Mouse (Mus musculus) B cell, adult 2 months (primary cell): ENCODE data around the gene Rnf208.

Source experiments
- DNase-seq, 2 experiments: peaks; one replicate each; pipeline ENCODE4 v3.0.0; 2022

Gene Rnf208

DNA sequence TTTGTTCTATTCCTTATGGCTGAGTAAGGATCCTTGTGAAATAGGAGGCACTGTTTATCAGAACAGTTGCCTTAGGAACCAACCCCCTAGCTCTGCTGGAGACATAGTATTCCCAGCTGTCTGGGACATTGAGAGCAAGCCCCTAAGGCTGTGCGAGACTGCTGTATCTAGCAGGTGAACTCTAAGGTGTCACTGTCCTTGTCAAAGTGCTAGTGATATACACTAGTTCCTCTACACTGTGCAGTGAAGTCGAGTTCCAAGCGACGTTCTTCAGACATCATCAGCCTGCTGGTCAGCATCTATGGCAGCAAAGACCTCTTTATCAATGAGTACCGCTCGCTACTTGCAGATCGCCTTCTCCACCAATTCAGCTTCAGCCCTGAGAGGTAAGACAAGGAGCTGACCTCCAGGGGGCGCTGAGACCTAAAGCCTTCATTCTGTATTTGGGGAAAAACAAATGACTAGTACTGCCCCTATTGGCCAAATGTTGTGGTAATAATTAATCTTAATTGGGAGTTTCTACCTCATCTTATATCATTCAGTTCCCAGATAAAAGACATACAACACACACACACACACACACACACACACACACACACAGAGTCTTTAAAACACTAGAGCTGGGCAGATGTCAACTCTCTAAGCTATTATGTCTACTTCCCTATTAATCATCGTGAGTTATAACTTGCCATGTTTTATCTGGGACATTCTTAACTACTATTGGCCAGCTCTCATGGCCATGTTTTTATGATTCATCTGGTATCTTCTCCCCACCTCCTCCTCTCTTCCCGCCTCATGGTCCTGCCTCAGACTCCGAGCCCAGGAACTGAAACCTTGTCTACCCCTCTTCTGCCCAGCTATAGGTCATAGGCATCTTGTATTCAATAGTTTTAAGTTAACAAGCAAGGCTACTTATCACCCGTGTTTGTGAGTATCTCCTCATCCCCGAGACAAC, 37.1 kb downstream of the Rnf208 start:
- peak; percentile 92 to 95 for DNase-seq

GRCm38 (mm10) chr2:25285551-25285950, 43.5 kb downstream of the Rnf208 start:
- DNase-seq: no peak

DNA sequence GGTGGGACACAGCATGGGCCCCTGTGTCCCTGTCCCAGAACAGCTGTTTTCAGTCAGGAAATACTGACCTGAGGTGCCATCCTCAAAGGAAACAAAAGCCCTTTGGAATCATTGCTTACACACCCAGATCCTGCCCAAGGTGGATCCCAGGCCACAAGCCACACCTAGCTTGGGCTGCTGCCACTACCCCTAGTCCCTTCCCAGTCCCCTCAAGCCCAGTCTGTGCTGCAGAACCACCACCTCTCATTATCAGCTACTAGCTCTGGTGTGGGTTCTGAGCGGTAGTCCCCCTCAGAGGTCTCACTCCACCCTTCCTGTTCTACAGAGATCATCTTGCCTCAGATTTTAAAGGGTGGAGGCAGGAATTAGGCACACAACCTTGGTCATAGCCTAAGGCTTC, 44.3 kb downstream of the Rnf208 start:
- no peak for DNase-seq

DNA sequence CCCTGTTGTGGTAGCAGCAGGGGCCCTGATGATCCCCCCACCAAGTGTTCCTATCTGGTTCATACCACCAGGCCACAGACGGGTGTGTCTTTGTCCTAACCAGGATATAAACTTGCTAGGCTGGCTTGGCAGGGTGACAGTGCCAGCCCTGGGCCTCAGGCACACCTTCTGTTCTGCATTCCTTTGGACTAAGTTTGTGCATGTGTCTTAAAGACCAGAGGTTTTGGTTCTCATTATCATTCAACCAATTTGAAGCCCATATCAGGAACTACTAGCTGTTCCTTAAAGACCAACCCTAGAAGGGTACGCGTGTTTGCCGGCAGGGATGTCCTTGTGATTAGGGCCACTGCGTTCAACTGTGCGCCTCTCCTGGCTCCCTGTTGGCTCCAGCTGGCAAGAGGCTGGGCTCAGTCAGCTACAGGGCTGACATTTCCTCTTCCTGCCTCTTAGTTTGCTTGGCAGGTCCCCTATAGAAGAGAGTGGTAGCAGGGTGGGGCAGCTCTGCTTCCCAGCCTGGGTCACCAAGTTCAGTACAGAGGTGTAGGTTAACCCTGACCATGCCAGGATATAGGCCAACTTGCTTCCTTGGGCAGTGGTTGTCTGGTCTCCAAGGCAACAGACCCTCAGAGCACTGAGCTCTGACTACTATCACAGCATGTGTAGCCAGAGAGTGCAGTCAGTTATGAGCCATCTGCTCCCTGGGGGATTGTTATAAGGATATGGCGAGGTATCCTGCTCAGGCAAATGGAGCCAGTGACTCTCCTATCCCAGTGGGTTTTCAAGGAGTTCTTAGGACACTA, 45.0 kb downstream of the Rnf208 start:
- no peak for DNase-seq

GRCm38 (mm10) chr2:25287927-25288649, 46.0 kb downstream of the Rnf208 start, which contains the start of gene Tmem210:
TSS of gene Tmem210 (plus strand) at chr2:25288145.
- no peak for DNase-seq

DNA sequence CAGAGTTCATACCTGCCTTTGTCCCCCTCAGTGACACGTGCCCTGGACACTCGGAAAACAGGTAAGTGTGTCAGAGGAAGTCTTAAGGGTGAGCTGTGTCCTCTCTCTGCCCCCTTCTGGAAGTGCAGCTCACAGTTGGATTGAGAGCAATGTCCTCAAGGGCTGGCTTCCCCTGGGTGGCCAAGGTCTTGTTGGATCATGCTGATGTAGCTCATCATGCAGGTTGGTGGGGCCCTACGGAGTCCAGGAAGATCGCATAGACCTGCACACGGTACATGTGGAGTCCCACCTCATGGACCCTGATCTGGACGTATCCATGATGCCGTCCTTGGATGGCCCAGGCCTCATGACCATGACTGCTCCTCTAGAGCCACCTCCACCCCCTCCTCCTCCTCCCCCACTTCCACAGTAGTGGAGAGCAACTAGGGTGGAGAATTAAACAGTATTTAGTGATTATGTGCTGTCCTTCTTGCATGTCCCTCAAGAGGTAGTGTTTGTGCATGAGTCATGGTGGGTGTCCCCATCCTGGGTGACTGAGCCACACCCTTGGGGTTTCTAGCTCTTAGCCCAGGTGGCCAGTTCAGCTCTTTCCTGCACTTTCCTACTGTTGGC, 46.8 kb downstream of the Rnf208 start:
- DNase-seq: no peak

DNA sequence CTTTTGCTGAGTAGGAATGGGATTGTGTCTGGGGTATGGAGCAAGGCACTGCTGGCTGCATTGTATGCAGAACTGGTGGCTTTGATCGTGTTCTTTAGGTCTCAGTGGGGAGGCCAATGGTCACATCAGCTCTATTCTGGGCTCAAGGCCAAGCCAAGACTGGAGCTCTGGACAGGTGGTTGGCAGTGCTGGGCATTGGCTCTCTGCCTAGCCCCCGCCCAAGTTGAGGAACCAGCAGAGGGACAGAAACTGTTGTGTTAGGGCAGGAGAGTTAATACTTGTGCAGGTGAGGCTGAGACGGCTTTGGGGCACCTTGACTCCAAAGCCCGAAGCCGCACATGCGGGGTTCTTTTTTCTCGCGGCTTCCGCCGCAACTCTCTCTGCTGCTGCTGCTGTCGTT, 47.6 kb downstream of the Rnf208 start, which contains the start of gene Lrrc26:
TSS of gene Lrrc26 (plus strand) at position 265 of the 400 bp plus-strand sequence.
- DNase-seq: no peak

DNA sequence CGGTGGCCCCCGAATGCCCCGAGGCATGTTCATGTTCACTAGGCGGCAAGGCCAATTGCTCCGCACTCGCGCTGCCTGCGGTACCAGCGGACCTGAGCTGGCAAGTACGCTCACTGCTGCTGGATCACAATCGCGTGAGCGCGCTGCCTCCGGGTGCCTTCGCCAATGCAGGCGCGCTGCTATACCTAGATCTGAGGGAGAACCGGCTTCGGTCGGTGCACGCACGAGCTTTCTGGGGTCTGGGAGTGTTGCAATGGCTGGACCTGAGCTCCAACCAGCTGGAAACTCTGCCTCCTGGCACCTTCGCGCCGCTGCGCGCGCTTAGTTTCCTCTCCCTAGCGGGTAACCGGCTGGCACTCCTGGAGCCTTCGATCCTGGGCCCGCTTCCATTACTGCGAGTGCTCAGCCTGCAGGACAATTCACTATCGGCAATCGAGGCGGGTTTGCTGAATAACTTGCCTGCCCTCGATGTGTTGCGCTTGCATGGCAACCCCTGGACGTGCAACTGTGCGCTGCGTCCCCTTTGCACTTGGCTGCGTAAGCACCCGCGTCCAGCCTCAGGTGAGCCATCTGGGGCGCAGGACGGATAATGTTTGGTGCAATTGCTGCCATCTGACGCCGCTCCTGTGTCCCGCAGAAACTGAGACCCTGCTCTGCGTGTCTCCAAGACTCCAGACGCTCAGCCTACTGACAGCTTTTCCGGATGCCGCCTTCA, 48.2 kb downstream of the Rnf208 start:
- DNase-seq: no peak

DNA sequence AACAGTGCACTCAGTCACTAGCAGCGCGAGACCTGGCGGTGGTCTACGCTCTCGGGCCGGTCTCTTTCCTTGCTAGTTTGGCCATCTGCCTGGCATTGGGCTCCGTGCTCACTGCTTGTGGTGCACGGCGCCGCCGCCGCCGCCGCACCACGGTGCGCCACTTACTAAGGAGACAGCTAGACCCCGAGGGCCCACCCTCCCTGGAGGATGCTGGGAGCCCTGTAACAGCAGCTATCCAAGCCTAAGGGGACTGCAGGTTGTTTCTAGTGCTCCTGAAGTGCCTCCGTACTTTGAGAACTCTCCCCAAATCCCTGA, 48.7 kb downstream of the Rnf208 start:
- no peak for DNase-seq

- no peak for DNase-seq
These were observed 49.4 kb downstream of the Rnf208 start for GRCm38 (mm10) chr2:25291184-25292053.

- no peak for DNase-seq
These were observed 50.0 kb downstream of the Rnf208 start for GRCm38 (mm10) chr2:25292054-25292544.

- peak; percentile 88 for DNase-seq
These were observed 50.8 kb downstream of the Rnf208 start for GRCm38 (mm10) chr2:25292856-25293255.

- DNase-seq: no peak
These were observed 51.7 kb downstream of the Rnf208 start for GRCm38 (mm10) chr2:25293706-25294105.
